Mouse (Mus musculus) liver, postnatal 0 days (tissue): ENCODE results near the gene Msh5.

Experiments
- CTCF ChIP-seq: sonication (generic); IDR thresholded peaks from 2 replicates; pipeline ENCODE4 v1.5.1; 2016; ENCODE audit warnings: antibody characterized with exemption, low read depth
- EP300 ChIP-seq: IDR thresholded peaks from 2 replicates; pipeline ENCODE4 v1.6.1; 2016; ENCODE audit warnings: antibody characterized with exemption, low read depth, mild to moderate bottlenecking

GRCm38 (mm10) chr17:35052271-35052798, 5.8 kb upstream of the Msh5 start:
- no peak for TF ChIP-seq EP300
- TF ChIP-seq CTCF: no peak
